Mouse (Mus musculus) lung, adult 10 weeks (tissue): ENCODE data around the gene Clpb. TPM values are rescaled to one million over a fixed set of nuclear protein-coding genes. Genes with fewer than 3 reads are reported as not detected.

Source experiments
- polyA plus RNA-seq: library from polyadenylated mRNA; stranded (reverse); fragments of 350-450 nt; fragmentation: Illumina TruSeq; extraction: RNeasy Lipid Tissue Mini Kit (QIAGEN cat#74804); gene quantifications from one replicate; pipeline ENCODE4 v1.2.3, GENCODE M21; 2014; ENCODE audit warnings: low read depth, low replicate concordance; ENCODE audit not compliant: insufficient read depth

Gene Clpb
- polyA plus RNA-seq, result 14.0 TPM

DNA sequence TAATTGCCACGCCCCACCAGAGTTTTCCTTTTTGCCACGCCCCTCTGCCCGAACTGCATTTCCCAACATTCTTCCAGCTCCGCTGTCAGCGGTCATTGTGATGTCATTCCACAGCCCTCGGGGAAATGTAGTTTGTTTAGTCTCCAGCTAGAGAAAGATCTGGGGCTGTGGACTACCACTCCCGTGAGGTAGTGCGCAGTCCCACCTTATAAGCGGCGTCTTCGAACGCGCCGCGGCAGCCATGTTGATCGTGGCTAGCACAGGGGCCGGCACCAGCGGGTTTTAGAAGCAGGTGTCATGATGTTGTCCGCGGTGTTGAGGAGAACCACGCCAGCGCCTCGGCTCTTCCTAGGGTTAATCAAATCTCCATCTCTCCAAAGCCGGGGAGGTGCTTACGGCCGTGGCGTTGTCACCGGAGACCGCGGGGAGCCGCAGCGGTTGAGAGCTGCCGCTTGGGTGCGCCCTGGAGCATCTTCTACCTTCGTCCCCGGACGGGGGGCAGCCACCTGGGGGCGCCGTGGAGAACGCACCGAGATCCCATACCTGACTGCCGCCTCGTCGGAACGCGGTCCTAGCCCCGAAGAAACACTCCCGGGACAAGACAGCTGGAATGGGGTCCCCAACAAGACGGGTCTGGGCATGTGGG, at the start of gene Clpb:
Gene Clpb (plus strand): TSS at position 120 of the 646 bp plus-strand sequence.

DNA sequence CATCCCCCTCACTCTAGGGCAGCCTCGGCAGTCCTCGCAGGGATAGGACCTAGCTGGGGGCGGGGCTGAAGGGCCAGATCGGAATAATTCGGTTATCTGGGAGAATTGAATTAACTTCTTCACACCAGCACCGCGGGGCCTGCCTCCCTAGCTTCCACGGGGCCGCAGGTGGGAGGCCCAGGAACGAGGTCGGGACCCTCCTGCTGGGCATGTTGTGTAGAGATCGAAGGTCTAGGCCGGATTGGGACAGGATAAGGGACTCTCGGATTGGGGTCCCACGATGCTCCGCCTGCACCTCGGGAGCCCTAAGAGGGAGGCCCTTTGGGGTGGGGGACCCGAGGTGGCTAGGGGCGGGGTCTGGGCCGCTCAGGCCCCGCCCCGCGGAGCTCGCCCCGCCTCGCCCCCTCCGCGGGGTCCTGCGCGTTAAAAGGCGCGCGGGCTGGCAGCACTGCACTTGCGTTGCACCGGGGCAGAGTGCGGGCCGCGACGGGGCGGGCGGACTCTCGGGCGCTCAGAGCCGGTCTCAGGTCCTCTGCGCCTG, 154.5 kb downstream of the Clpb start, which contains the start of gene Phox2a:
Gene Phox2a (plus strand): TSS at position 453 of the 541 bp plus-strand sequence.

GRCm38 (mm10) chr7:101837606-101838471, 174.4 kb downstream of the Clpb start, which contains the start of gene Inppl1:
Inppl1 (minus strand) TSS chr7:101838229.

Other genes starting within 250 kb of the Clpb start
- 4.9 TPM for gene Pde2a, start 241.9 kb upstream of the Clpb start, polyA plus RNA-seq
- gene Art2b, start 78.0 kb upstream of the Clpb start, polyA plus RNA-seq, result 0.41 TPM
- not detected for gene Phox2a, start 154.7 kb downstream of the Clpb start, polyA plus RNA-seq
- 18.5 TPM for gene Inppl1, start 174.6 kb downstream of the Clpb start, polyA plus RNA-seq
- gene Folr2, start 193.6 kb downstream of the Clpb start, polyA plus RNA-seq, result 13.4 TPM
- gene Anapc15, start 200.1 kb downstream of the Clpb start, polyA plus RNA-seq, result 16.4 TPM
- 1.5 TPM for gene Folr1, start 207.2 kb downstream of the Clpb start, polyA plus RNA-seq
- gene Lamtor1, start 242.3 kb downstream of the Clpb start, polyA plus RNA-seq, result 106 TPM
- 0.08 TPM for gene Tomt, start 242.7 kb downstream of the Clpb start, polyA plus RNA-seq